Mouse (Mus musculus) lung, adult 2 months (tissue): ENCODE measurements around the gene Iah1. TPM values are rescaled to one million over a fixed set of nuclear protein-coding genes. Genes with fewer than 3 reads are reported as not detected.

Source experiments
- DNase-seq: peaks from one replicate; pipeline ENCODE4 v3.0.0; 2022
- H3K4me1 ChIP-seq: fragments of 200-500 bp; 2 replicates; pipeline ENCODE4 v1.6.1; 2011; ENCODE audit warnings: low read length; ENCODE audit not compliant: control insufficient read depth, insufficient read depth
- H3K4me3 ChIP-seq: fragments of 200-500 bp; replicated peaks from 2 replicates; pipeline ENCODE3; 2011; ENCODE audit warnings: low read depth, mild to moderate bottlenecking, control low read depth, low read length; ENCODE audit errors: extremely low read depth
- CTCF ChIP-seq: fragments of 200-500 bp; IDR thresholded peaks from 2 replicates; pipeline ENCODE4 v1.5.1; 2011; ENCODE audit warnings: mild to moderate bottlenecking, low read length, control low read depth; ENCODE audit not compliant: insufficient read depth
- POLR2A ChIP-seq: fragments of 200-500 bp; IDR thresholded peaks from 2 replicates; pipeline ENCODE4 v1.6.1; 2011; ENCODE audit warnings: low read depth, mild to moderate bottlenecking, control low read depth, low read length, borderline replicate concordance; ENCODE audit errors: extremely low read depth
- WGBS: fragments of 180-500 bp; shearing (Covaris S2); methylation state at CpG from one replicate; pipeline ENCODE4 v1.1.7; 2018; 5-methylcytosine and 5-hydroxymethylcytosine counted together
- polyA plus RNA-seq: library from polyadenylated mRNA; depleted of rRNA; stranded (reverse); fragments of >200 nt; gene quantifications from 2 replicates; pipeline ENCODE4 v1.2.3, GENCODE M21; 2012

Gene Iah1
- polyA plus RNA-seq, 1 experiment = 77.4 TPM

- Histone ChIP-seq H3K4me1 (no peaks in the 10 kb centered on the region), H3K4me3 (no peak overlapping the region)
- no peak for TF ChIP-seq POLR2A
- TF ChIP-seq CTCF = no peak
- DNase-seq = no peak
- 72% methylated on average over 9 of the region's 9 CpGs for WGBS
Observed at GRCm38 (mm10) chr12:21329661-21330400, 13.6 kb downstream of the Iah1 start.

GRCm38 (mm10) chr12:21330961-21331576 lies 14.9 kb downstream of the Iah1 start:
- TF ChIP-seq CTCF (no peak), POLR2A (no peak)
- Histone ChIP-seq H3K4me3 (no peak overlapping the region), H3K4me1 (no peaks in the 10 kb centered on the region; the same call in 1 of the 2 replicates)
- no peak for DNase-seq
- 78% methylated on average over 10 of the region's 10 CpGs for WGBS

- DNase-seq = no peak
- Histone ChIP-seq H3K4me3 (no peak overlapping the region), H3K4me1 (no peaks in the 10 kb centered on the region; the same call in 1 of the 2 replicates)
- TF ChIP-seq POLR2A (no peak), CTCF (no peak)
- WGBS = 71% methylated on average over 6 of the region's 6 CpGs
Observed at GRCm38 (mm10) chr12:21331711-21332110, 15.5 kb downstream of the Iah1 start.

- TF ChIP-seq POLR2A (no peak), CTCF (no peak)
- 94% methylated on average over 7 of the region's 7 CpGs for WGBS
- Histone ChIP-seq H3K4me3 (no peak overlapping the region), H3K4me1 (no peaks in the 10 kb centered on the region; the same call in 1 of the 2 replicates)
- no peak for DNase-seq
Observed at GRCm38 (mm10) chr12:21333021-21333420, 16.8 kb downstream of the Iah1 start.

GRCm38 (mm10) chr12:21333766-21334165 lies 17.6 kb downstream of the Iah1 start:
- no peak for DNase-seq
- 82% methylated on average over 5 of the region's 5 CpGs for WGBS

GRCm38 (mm10) chr12:21335869-21336268 lies 19.7 kb downstream of the Iah1 start:
- H3K4me1 ChIP-seq = no peaks in the 10 kb centered on the region; the same call in 1 of the 2 replicates
- no peak overlapping the region for H3K4me3 ChIP-seq
- WGBS = 39% methylated on average over 7 of the region's 7 CpGs
- no peak for TF ChIP-seq POLR2A
- TF ChIP-seq CTCF = no peak
- no peak for DNase-seq

More at GRCm38 (mm10) chr12:21333766-21334165, 17.6 kb downstream of the Iah1 start:
- no peaks in the 10 kb centered on the region; the same call in 1 of the 2 replicates for H3K4me1 ChIP-seq
- TF ChIP-seq POLR2A = no peak
- TF ChIP-seq CTCF = no peak
- H3K4me3 ChIP-seq = no peak overlapping the region

- 97% methylated on average over 5 of the region's 5 CpGs for WGBS
- DNase-seq = no peak
Observed at GRCm38 (mm10) chr12:21337171-21337570, 21.0 kb downstream of the Iah1 start.

GRCm38 (mm10) chr12:21340674-21341073 lies 24.5 kb downstream of the Iah1 start:
- no peak for DNase-seq
- TF ChIP-seq CTCF (no peak), POLR2A (no peak)
- Histone ChIP-seq H3K4me1 (no peaks in the 10 kb centered on the region; the same call in 1 of the 2 replicates), H3K4me3 (no peak overlapping the region)
- WGBS = 94% methylated on average over 5 of the region's 5 CpGs

More at GRCm38 (mm10) chr12:21337171-21337570, 21.0 kb downstream of the Iah1 start:
- TF ChIP-seq CTCF = no peak
- TF ChIP-seq POLR2A = no peak
- Histone ChIP-seq H3K4me1 (no peaks in the 10 kb centered on the region; the same call in 1 of the 2 replicates), H3K4me3 (no peak overlapping the region)

- TF ChIP-seq CTCF (no peak), POLR2A (no peak)
- Histone ChIP-seq H3K4me3 (no peak overlapping the region), H3K4me1 (no peaks in the 10 kb centered on the region)
- no peak for DNase-seq
- 74% methylated on average over 7 of the region's 7 CpGs for WGBS
Observed at GRCm38 (mm10) chr12:21346972-21347371, 30.8 kb downstream of the Iah1 start.

- no peak for DNase-seq
- Histone ChIP-seq H3K4me1 (no peaks in the 10 kb centered on the region), H3K4me3 (no peak overlapping the region)
- WGBS = 84% methylated on average over 7 of the region's 7 CpGs
- TF ChIP-seq POLR2A (no peak), CTCF (no peak)
Observed at GRCm38 (mm10) chr12:21350113-21350876, 34.1 kb downstream of the Iah1 start.
